Mouse (Mus musculus): ENCODE results near the gene Ghr. TPM values are rescaled to one million over a fixed set of nuclear protein-coding genes. Genes with fewer than 3 reads are reported as not detected.

The Ghr gene
- polyA plus RNA-seq, 2 experiments = 49.7 to 92.9 TPM

GRCm38 (mm10) chr15:3536309-3536900, 46.9 kb downstream of the Ghr start:
- WGBS = 29% methylated on average over 3 of the region's 3 CpGs
- H3K27me3 ChIP-seq (ENCODE audit: control insufficient read depth, insufficient read depth, low read length) = no peaks in the 10 kb centered on the region
- no peak overlapping the region for H3K4me2 ChIP-seq (replicated peaks; ENCODE audit: low read depth, low read length, severe bottlenecking)
- ATAC-seq (ENCODE audit: low FRiP score, low read depth) (peak; percentile 74), DNase-seq (ENCODE audit: low spot score) (peak; percentile 64)
- TF ChIP-seq POLR2A (IDR thresholded peaks at IDR 0.05; ENCODE audit: borderline replicate concordance, extremely low read depth, insufficient read depth, insufficient read length) = no peak
- H3K4me3 ChIP-seq (replicated peaks; ENCODE audit: low read length) = no peak overlapping the region
- peak overlapping the region; percentile 68 for H3K27ac ChIP-seq (replicated peaks; ENCODE audit: low read depth, low read length)
- H3K4me1 ChIP-seq (ENCODE audit: control insufficient read depth, insufficient read depth, low read length) = peaks cover 10% of the 10 kb centered on the region
- H3K9ac ChIP-seq (ENCODE audit: low read depth, low read length, severe bottlenecking) = no peak overlapping the region
- H3K36me3 ChIP-seq (ENCODE audit: control insufficient read depth, insufficient read depth, low read length) = no peaks in the 10 kb centered on the region
- 0 out of 2 replicates have a peak, but pooled peaks cover 3% of the 10 kb centered on the region for H3K9me3 ChIP-seq (ENCODE audit: control insufficient read depth, low read length)

- no peak for TF ChIP-seq POLR2A (IDR thresholded peaks at IDR 0.05; ENCODE audit: borderline replicate concordance, extremely low read depth, insufficient read depth, insufficient read length)
- Histone ChIP-seq H3K9me3 (ENCODE audit: control insufficient read depth, low read length) (no peaks in the 10 kb centered on the region), H3K27ac (replicated peaks; ENCODE audit: low read depth, low read length) (no peak overlapping the region), H3K9ac (ENCODE audit: low read depth, low read length, severe bottlenecking) (no peak overlapping the region), H3K36me3 (ENCODE audit: control insufficient read depth, insufficient read depth, low read length) (no peaks in the 10 kb centered on the region), H3K4me1 (ENCODE audit: control insufficient read depth, insufficient read depth, low read length) (no peaks in the 10 kb centered on the region), H3K4me3 (replicated peaks; ENCODE audit: low read length) (no peak overlapping the region), H3K4me2 (replicated peaks; ENCODE audit: low read depth, low read length, severe bottlenecking) (no peak overlapping the region), H3K27me3 (ENCODE audit: control insufficient read depth, insufficient read depth, low read length) (no peaks in the 10 kb centered on the region)
- 91% methylated on average over 1 of the region's 1 CpGs for WGBS
- no peak for ATAC-seq (ENCODE audit: low FRiP score, low read depth)
- DNase-seq (ENCODE audit: low spot score) = no peak
Measured at GRCm38 (mm10) chr15:3514027-3514426, 69.3 kb downstream of the Ghr start.

GRCm38 (mm10) chr15:3512380-3512779, 70.9 kb downstream of the Ghr start:
- Histone ChIP-seq H3K4me1 (ENCODE audit: control insufficient read depth, insufficient read depth, low read length) (peaks cover 6% of the 10 kb centered on the region; the same call in 1 of the 2 replicates), H3K4me2 (replicated peaks; ENCODE audit: low read depth, low read length, severe bottlenecking) (no peak overlapping the region), H3K9me3 (ENCODE audit: control insufficient read depth, low read length) (no peaks in the 10 kb centered on the region), H3K4me3 (replicated peaks; ENCODE audit: low read length) (no peak overlapping the region), H3K36me3 (ENCODE audit: control insufficient read depth, insufficient read depth, low read length) (no peaks in the 10 kb centered on the region), H3K27me3 (ENCODE audit: control insufficient read depth, insufficient read depth, low read length) (no peaks in the 10 kb centered on the region), H3K27ac (replicated peaks; ENCODE audit: low read depth, low read length) (no peak overlapping the region), H3K9ac (ENCODE audit: low read depth, low read length, severe bottlenecking) (no peak overlapping the region)
- ATAC-seq (ENCODE audit: low FRiP score, low read depth) (no peak), DNase-seq (ENCODE audit: low spot score) (no peak)
- TF ChIP-seq POLR2A (IDR thresholded peaks at IDR 0.05; ENCODE audit: borderline replicate concordance, extremely low read depth, insufficient read depth, insufficient read length) = no peak
- 78% methylated on average over 1 of the region's 1 CpGs for WGBS

- TF ChIP-seq POLR2A (IDR thresholded peaks at IDR 0.05; ENCODE audit: borderline replicate concordance, extremely low read depth, insufficient read depth, insufficient read length) = no peak
- no peaks in the 10 kb centered on the region for H3K27me3 ChIP-seq (ENCODE audit: control insufficient read depth, insufficient read depth, low read length)
- WGBS = 78% methylated on average over 2 of the region's 2 CpGs
- no peaks in the 10 kb centered on the region for H3K9me3 ChIP-seq (ENCODE audit: control insufficient read depth, low read length)
- no peak overlapping the region for H3K27ac ChIP-seq (replicated peaks; ENCODE audit: low read depth, low read length)
- H3K4me1 ChIP-seq (ENCODE audit: control insufficient read depth, insufficient read depth, low read length) = peaks cover 6% of the 10 kb centered on the region; the same call in 1 of the 2 replicates
- no peak for DNase-seq (ENCODE audit: low spot score)
- H3K9ac ChIP-seq (ENCODE audit: low read depth, low read length, severe bottlenecking) = no peak overlapping the region
- H3K36me3 ChIP-seq (ENCODE audit: control insufficient read depth, insufficient read depth, low read length) = no peaks in the 10 kb centered on the region
- H3K4me2 ChIP-seq (replicated peaks; ENCODE audit: low read depth, low read length, severe bottlenecking) = no peak overlapping the region
- no peak overlapping the region for H3K4me3 ChIP-seq (replicated peaks; ENCODE audit: low read length)
- ATAC-seq (ENCODE audit: low FRiP score, low read depth) = no peak
Measured at GRCm38 (mm10) chr15:3511639-3512171, 71.6 kb downstream of the Ghr start.

- Histone ChIP-seq H3K4me1 (ENCODE audit: control insufficient read depth, insufficient read depth, low read length) (peaks cover 6% of the 10 kb centered on the region; the same call in 1 of the 2 replicates), H3K36me3 (ENCODE audit: control insufficient read depth, insufficient read depth, low read length) (no peaks in the 10 kb centered on the region), H3K27ac (replicated peaks; ENCODE audit: low read depth, low read length) (no peak overlapping the region), H3K4me2 (replicated peaks; ENCODE audit: low read depth, low read length, severe bottlenecking) (no peak overlapping the region), H3K9ac (ENCODE audit: low read depth, low read length, severe bottlenecking) (no peak overlapping the region), H3K9me3 (ENCODE audit: control insufficient read depth, low read length) (no peaks in the 10 kb centered on the region), H3K4me3 (replicated peaks; ENCODE audit: low read length) (no peak overlapping the region), H3K27me3 (ENCODE audit: control insufficient read depth, insufficient read depth, low read length) (no peaks in the 10 kb centered on the region)
- no peak for DNase-seq (ENCODE audit: low spot score)
- no peak for TF ChIP-seq POLR2A (IDR thresholded peaks at IDR 0.05; ENCODE audit: borderline replicate concordance, extremely low read depth, insufficient read depth, insufficient read length)
- WGBS = 68% methylated on average over 3 of the region's 3 CpGs
- ATAC-seq (ENCODE audit: low FRiP score, low read depth) = no peak
Measured at GRCm38 (mm10) chr15:3509089-3509488, 74.2 kb downstream of the Ghr start.

All from limb, embryonic 14.5 days (tissue).